Mouse (Mus musculus): ENCODE results near the gene Ins1. TPM values are rescaled to one million over a fixed set of nuclear protein-coding genes. Genes with fewer than 3 reads are reported as not detected.

Gene Ins1
- polyA plus RNA-seq (2012; rRNA removed): 3.6 and 6.0 TPM in 2 replicates

DNA sequence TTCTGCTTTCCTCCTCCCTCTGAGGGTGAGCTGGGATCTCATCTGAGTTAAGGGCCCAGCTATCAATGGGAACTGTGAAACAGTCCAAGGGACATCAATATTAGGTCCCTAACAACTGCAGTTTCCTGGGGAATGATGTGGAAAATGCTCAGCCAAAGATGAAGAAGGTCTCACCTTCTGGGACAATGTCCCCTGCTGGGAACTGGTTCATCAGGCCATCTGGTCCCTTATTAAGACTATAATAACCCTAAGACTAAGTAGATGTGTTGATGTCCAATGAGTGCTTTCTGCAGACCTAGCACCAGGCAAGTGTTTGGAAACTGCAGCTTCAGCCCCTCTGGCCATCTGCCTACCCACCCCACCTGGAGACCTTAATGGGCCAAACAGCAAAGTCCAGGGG lies at the start of gene Ins1:
TSS of gene Ins1 (plus strand) at position 301 of the 400 bp plus-strand sequence.
- no peaks in the 10 kb centered on the region for H3K27me3 ChIP-seq (ENCODE audit: control insufficient read depth, insufficient read depth, low read length)
- no peaks in the 10 kb centered on the region for H3K4me1 ChIP-seq (ENCODE audit: control insufficient read depth, insufficient read depth, insufficient read length)
- no peak for DNase-seq (ENCODE audit: low read depth in 1 of 2, low spot score in 2 of 2)
- H3K27ac ChIP-seq (ENCODE audit: insufficient read depth, low read length): no peak within 1 kb of the TSS
- no peak within 1 kb of the TSS for H3K4me3 ChIP-seq (ENCODE audit: extremely low read depth, insufficient read depth, insufficient read length)
- TF ChIP-seq CTCF (IDR thresholded peaks at IDR 0.05; ENCODE audit: extremely low read depth, insufficient read depth, insufficient read length, insufficient replicate concordance): no peak
- TF ChIP-seq POLR2A (IDR thresholded peaks at IDR 0.05; ENCODE audit: low read depth, low read length): no peak
- H3K36me3 ChIP-seq (ENCODE audit: control insufficient read depth, insufficient read depth, low read length): no peaks in the 10 kb centered on the region
